Mouse (Mus musculus) heart, postnatal 0 days (tissue): ENCODE results near the gene Gltpd2. TPM values are rescaled to one million over a fixed set of nuclear protein-coding genes. Genes with fewer than 3 reads are reported as not detected.

Experiments used
- ATAC-seq: fragments of 200-750 bp; cut with Nextera tagmentation; 2 replicates; pipeline ENCODE4 v1.8.0; 2017; ENCODE audit warnings: low read depth, moderate number of reproducible peaks, moderate library complexity; ENCODE audit not compliant: insufficient read depth
- DNase-seq: peaks from one replicate; pipeline ENCODE4 v3.0.0-alpha.2; 2016; ENCODE audit warnings: low spot score
- H3K27ac ChIP-seq: fragments of 300-500 bp; sonication (generic); 2 replicates; pipeline ENCODE4 v1.5.1; 2014; ENCODE audit warnings: low read depth, mild to moderate bottlenecking
- H3K27me3 ChIP-seq: fragments of 300-500 bp; sonication (generic); 2 replicates; pipeline ENCODE4 v1.6.1; 2014; ENCODE audit warnings: low read length, mixed read lengths; ENCODE audit not compliant: control insufficient read depth, insufficient read depth
- H3K36me3 ChIP-seq: fragments of 300-500 bp; sonication (generic); replicated peaks from 2 replicates; pipeline ENCODE4 v1.6.1; 2014; ENCODE audit warnings: low read length, mixed read lengths; ENCODE audit not compliant: control insufficient read depth, insufficient read depth
- H3K4me1 ChIP-seq: fragments of 300-500 bp; sonication (generic); 2 replicates; pipeline ENCODE4 v1.6.1; 2014; ENCODE audit warnings: antibody characterized with exemption; ENCODE audit not compliant: control insufficient read depth, insufficient read depth
- H3K4me2 ChIP-seq: fragments of 300-500 bp; sonication (generic); 2 replicates; pipeline ENCODE4 v1.6.1; 2014; ENCODE audit warnings: low read depth, mild to moderate bottlenecking, low read length, moderate library complexity
- H3K4me3 ChIP-seq: fragments of 300-500 bp; sonication (generic); 2 replicates; pipeline ENCODE4 v1.5.1; 2014; ENCODE audit warnings: low read depth, low read length
- H3K9ac ChIP-seq: fragments of 300-500 bp; sonication (generic); replicated peaks from 2 replicates; pipeline ENCODE4 v1.6.1; 2014; ENCODE audit warnings: low read depth, low read length, mixed read lengths
- H3K9me3 ChIP-seq: fragments of 300-500 bp; sonication (generic); replicated peaks from 2 replicates; pipeline ENCODE4 v1.6.1; 2016; ENCODE audit warnings: low read length; ENCODE audit not compliant: control insufficient read depth
- CTCF ChIP-seq: IDR thresholded peaks from 2 replicates; pipeline ENCODE4 v1.5.1; 2016; ENCODE audit warnings: antibody characterized with exemption, control low read depth, low read depth
- EP300 ChIP-seq: IDR thresholded peaks from 2 replicates; pipeline ENCODE4 v1.6.1; 2016; ENCODE audit warnings: antibody characterized with exemption, low read depth
- WGBS: fragments of 180-500 bp; shearing (Covaris S2); extraction: QIAGEN DNeasy Blood & Tissue Kit; methylation state at CpG from one replicate; pipeline ENCODE4 v1.1.7; 2014; 5-methylcytosine and 5-hydroxymethylcytosine counted together
- polyA plus RNA-seq: library from polyadenylated mRNA; unstranded; fragments of >200 nt; fragmentation: Nextera tagmentation; extraction: Ambion mirVana; gene quantifications from 2 replicates; pipeline ENCODE4 v1.2.1, GENCODE M21; 2015
- total RNA-seq: library from RNA; depleted of rRNA; stranded (reverse); fragments of >200 nt; gene quantifications from 2 replicates; pipeline ENCODE4 v1.2.3, GENCODE M21; 2014; ENCODE audit warnings: low replicate concordance

Gene Gltpd2
- total and polyA plus RNA-seq, 2 experiments from 2014 or later, result not detected

DNA sequence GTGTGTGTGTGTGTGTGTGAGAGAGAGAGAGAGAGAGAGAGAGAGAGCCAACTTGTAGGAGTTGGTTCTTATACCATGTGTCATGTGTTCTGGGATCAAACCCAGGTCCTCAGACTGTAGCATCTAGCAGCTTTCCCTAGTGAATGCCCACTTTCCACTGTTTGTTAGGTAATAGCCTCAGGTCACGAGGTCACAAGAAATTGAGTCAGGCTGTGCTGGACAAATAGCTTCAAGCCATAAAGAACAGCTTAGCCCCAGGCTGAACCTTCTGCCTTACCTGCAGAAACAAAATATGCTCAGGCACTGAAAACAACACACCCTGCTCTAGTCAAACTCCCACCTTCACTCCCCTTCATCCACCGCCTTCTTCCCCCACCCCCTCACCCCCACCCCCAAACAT, 7.8 kb upstream of the Gltpd2 start:
- Histone ChIP-seq H3K4me3 (no peak overlapping the region), H3K9me3 (no peaks in the 10 kb centered on the region), H3K27me3 (peaks cover 10% of the 10 kb centered on the region; the same call in 1 of the 2 replicates), H3K27ac (no peak overlapping the region), H3K4me2 (no peak overlapping the region), H3K36me3 (no peaks in the 10 kb centered on the region), H3K4me1 (no peaks in the 10 kb centered on the region), H3K9ac (no peak overlapping the region)
- no peak for ATAC-seq
- 73% methylated on average over 2 of the region's 2 CpGs for WGBS
- no peak for TF ChIP-seq CTCF
- no peak for TF ChIP-seq EP300
- no peak for DNase-seq

DNA sequence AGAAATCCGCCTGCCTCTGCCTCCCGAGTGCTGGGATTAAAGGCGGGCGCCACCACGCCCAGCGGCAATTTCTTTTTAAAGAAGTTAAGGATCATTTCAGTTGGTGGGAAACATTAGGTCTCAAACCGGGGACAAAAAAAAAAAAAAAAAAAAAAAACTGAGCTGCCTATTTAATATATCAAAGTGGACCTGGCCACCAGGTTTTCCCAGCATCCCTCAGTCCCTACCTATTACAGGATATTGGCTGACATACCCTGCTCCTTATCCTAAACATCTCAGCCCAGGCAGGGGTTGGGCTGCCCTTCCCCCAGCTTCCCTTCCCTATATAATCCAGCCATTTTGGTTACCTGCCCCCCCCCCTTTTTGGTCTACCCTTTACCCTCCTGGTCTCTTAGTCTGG, 7.2 kb upstream of the Gltpd2 start:
- Histone ChIP-seq H3K4me1 (no peaks in the 10 kb centered on the region), H3K4me2 (no peak overlapping the region), H3K9me3 (no peaks in the 10 kb centered on the region), H3K27ac (no peak overlapping the region), H3K27me3 (peaks cover 10% of the 10 kb centered on the region; the same call in 1 of the 2 replicates), H3K36me3 (no peaks in the 10 kb centered on the region), H3K4me3 (no peak overlapping the region), H3K9ac (no peak overlapping the region)
- TF ChIP-seq EP300 (no peak), CTCF (no peak)
- ATAC-seq (no peak), DNase-seq (no peak)
- WGBS, result 84% methylated on average over 7 of the region's 7 CpGs

GRCm38 (mm10) chr11:70512709-70513342, 6.2 kb upstream of the Gltpd2 start:
- 63% methylated on average over 7 of the region's 7 CpGs for WGBS
- Histone ChIP-seq H3K27me3 (peaks cover 10% of the 10 kb centered on the region; the same call in 1 of the 2 replicates), H3K9me3 (no peaks in the 10 kb centered on the region), H3K36me3 (no peaks in the 10 kb centered on the region), H3K9ac (no peak overlapping the region), H3K27ac (no peak overlapping the region), H3K4me1 (no peaks in the 10 kb centered on the region), H3K4me2 (no peak overlapping the region), H3K4me3 (no peak overlapping the region)
- no peak for TF ChIP-seq CTCF
- TF ChIP-seq EP300, result no peak
- no peak for DNase-seq
- no peak for ATAC-seq

DNA sequence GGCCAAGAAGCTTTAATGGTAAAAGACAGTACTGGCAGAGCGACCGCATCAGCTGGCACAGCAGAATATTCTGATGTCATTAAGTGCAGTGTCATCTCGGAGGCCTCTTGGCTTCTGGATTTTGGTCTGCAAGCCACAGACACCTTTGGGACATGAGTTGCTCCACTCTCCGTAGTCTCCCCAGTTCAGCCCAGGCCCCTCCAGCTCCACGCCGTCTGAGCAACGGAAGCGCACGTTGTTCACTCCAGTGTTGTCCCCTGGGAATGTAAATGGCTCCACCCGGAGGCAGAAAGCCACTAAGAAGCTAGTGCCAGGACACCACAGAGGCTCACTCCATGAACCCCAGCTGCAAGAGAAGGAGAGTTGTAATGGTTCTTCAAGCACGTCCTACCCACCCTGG, 5.5 kb upstream of the Gltpd2 start:
- H3K27ac ChIP-seq, result no peak overlapping the region
- ATAC-seq (peak; percentile 24; the same call in 1 of the 2 replicates), DNase-seq (no peak)
- H3K4me2 ChIP-seq, result no peak overlapping the region
- no peaks in the 10 kb centered on the region for H3K9me3 ChIP-seq
- no peak overlapping the region for H3K4me3 ChIP-seq
- TF ChIP-seq CTCF (no peak), EP300 (no peak)
- peaks cover 10% of the 10 kb centered on the region; the same call in 1 of the 2 replicates for H3K27me3 ChIP-seq
- H3K9ac ChIP-seq, result no peak overlapping the region
- WGBS, result 43% methylated on average over 11 of the region's 11 CpGs
- no peaks in the 10 kb centered on the region for H3K36me3 ChIP-seq
- H3K4me1 ChIP-seq, result no peaks in the 10 kb centered on the region

- no peak for DNase-seq
- Histone ChIP-seq H3K9me3 (no peaks in the 10 kb centered on the region), H3K36me3 (no peaks in the 10 kb centered on the region), H3K4me3 (no peak within 1 kb of the TSS), H3K4me1 (no peaks in the 10 kb centered on the region), H3K9ac (no peak within 1 kb of the TSS), H3K27ac (no peak within 1 kb of the TSS), H3K4me2 (no peak within 1 kb of the TSS), H3K27me3 (peaks cover 8% of the 10 kb centered on the region; the same call in 1 of the 2 replicates)
- WGBS, result 84% methylated on average over 7 of the region's 7 CpGs
- ATAC-seq, result no peak
- TF ChIP-seq EP300 (no peak), CTCF (no peak)
Measured at GRCm38 (mm10) chr11:70514288-70514687, 4.7 kb upstream of the Gltpd2 start, which contains the start of gene Vmo1. Gene Vmo1 (minus strand): TSS chr11:70514616.

GRCm38 (mm10) chr11:70516352-70516751, 2.6 kb upstream of the Gltpd2 start:
- Histone ChIP-seq H3K9ac (no peak overlapping the region), H3K27me3 (no peaks in the 10 kb centered on the region), H3K9me3 (no peaks in the 10 kb centered on the region), H3K4me1 (no peaks in the 10 kb centered on the region), H3K27ac (no peak overlapping the region), H3K36me3 (no peaks in the 10 kb centered on the region), H3K4me3 (no peak overlapping the region), H3K4me2 (no peak overlapping the region)
- ATAC-seq (no peak), DNase-seq (peak; percentile 51)
- 23% methylated on average over 2 of the region's 2 CpGs for WGBS
- TF ChIP-seq CTCF (peak; percentile 73), EP300 (no peak)
